Mouse (Mus musculus): ENCODE results near the gene Iqce.

Iqce gene

DNA sequence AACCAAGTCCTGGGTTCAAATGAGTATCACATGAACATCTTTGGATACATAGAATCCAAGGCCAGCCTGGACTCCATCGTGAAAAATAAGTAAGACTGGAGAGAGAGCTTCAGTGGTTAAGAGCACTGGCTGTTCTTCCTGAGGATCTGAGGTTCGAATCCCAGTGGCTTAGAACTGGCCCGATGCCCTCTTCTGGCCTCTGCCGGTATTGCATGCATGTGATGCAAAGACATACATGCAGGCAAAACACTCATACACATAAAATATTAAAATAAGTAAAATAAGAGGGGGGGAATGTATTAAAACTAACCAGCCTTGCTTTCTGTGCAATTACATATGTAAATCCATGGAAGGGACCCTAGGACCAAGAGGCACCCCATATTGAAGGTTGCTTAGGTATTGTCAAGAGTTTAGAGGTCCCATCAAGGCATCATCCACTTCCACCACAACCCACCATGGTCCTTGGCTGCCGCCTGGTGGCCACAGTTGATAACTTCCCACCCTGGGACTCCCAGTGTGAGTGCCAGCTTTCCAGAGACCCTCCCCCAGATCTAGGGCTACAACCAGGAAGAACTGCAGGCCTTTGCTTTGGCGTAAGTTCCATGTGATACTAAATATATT, 82.9 kb downstream of the Iqce start:
- no peak for ATAC-seq (ENCODE audit: insufficient number of reproducible peaks, low FRiP score, low TSS enrichment)

DNA sequence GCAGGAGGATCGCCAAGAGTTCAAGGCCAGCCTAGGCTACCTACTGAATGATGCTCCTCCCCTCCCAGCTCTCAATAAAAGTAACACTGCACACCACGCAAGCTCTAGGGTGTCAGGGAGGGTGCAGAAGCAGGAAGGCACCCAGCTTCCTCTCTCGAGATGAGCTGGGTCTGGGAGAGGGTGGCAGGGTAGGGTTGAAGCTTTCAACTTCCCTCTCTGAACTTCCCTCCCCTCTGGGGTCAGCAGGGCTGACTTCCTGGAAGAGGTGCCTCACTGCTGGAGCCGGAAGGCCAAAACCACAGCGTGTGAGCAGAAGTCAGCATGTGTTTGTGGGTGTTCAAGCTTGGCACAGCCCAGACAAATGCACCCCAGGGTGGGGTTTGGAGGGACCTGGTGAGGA, 84.5 kb downstream of the Iqce start:
- ATAC-seq (ENCODE audit: insufficient number of reproducible peaks, low FRiP score, low TSS enrichment), result no peak

- ATAC-seq (ENCODE audit: insufficient number of reproducible peaks, low FRiP score, low TSS enrichment), result no peak
Measured at GRCm38 (mm10) chr5:140616691-140617090, 85.5 kb downstream of the Iqce start.

GRCm38 (mm10) chr5:140616110-140616503, 86.1 kb downstream of the Iqce start:
- no peak for ATAC-seq (ENCODE audit: insufficient number of reproducible peaks, low FRiP score, low TSS enrichment)

DNA sequence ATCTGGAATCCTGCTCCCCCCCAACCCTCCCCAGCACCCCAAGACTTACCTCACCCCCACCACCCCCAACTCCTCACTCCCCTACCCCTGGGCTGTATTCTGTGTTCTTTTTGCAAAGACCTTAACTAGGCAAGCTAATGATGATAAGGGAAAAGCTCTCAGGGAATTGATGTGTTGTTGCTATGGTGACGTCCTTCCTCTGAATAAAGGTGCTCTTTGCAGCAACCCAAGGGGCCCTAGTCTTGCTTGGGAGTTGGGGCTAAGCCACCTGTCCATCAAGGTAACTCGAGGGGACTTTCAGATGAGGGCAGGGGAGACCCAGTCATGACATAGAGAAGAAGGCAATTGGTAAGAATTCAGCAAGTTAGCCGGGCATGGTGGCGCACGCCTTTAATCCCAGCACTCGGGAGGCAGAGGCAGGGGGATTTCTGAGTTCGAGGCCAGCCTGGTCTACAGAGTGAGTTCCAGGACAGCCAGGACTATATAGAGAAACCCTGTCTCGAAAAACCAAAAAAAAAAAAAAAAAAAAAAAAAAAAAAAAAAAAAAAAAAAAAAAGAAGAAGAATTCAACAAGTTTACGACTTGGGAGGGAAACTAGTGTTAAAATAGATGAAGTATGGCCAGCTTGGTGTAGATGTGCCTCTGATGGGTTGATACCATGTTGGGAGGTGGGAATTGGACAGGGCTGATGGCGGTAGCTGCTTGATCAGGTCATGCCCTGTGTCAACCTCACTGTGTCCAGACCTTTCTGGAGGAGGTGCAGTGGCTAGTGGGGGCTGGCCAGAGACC, 86.7 kb downstream of the Iqce start:
- ATAC-seq (ENCODE audit: insufficient number of reproducible peaks, low FRiP score, low TSS enrichment), result no peak

DNA sequence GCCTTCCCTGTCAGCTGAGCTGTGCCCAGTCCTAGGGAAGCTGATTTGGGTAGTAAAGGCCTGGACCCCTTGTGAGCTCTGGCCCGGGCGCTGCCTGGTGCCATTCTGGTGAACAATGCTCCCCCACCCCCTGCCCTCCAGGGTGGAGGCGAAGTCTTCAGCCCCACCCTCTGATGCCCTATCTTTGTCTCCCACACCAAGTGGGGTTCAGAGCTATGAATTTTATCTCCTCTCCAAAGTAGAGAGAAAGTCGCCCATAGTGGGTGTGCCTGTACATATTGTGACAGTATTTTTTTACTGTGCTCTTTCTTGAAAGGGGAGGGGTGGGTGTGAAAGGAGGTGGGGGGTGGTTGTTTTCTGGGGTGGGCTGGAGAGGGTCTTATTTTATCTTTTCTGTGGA, 87.3 kb downstream of the Iqce start:
- no peak for ATAC-seq (ENCODE audit: insufficient number of reproducible peaks, low FRiP score, low TSS enrichment)

DNA sequence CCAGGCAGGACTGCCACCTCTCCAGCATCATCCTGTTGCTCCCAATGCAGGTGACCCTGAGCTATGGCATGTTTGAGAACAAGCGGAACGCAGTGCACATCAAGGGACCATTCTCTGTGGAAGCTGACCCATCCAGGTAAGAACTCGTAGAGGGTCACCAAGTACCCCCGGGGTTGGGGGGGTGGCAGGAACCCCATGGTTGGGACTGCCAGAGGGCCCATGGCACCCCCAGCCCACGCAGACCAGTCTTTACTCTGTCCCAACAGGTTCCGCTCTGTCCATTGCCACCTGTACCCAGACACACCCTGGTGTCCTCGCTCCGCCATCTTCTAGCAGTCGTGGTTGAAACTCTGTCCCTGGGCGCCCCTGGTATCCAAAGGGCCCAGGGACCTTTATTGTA, 88.0 kb downstream of the Iqce start:
- no peak for ATAC-seq (ENCODE audit: insufficient number of reproducible peaks, low FRiP score, low TSS enrichment)

DNA sequence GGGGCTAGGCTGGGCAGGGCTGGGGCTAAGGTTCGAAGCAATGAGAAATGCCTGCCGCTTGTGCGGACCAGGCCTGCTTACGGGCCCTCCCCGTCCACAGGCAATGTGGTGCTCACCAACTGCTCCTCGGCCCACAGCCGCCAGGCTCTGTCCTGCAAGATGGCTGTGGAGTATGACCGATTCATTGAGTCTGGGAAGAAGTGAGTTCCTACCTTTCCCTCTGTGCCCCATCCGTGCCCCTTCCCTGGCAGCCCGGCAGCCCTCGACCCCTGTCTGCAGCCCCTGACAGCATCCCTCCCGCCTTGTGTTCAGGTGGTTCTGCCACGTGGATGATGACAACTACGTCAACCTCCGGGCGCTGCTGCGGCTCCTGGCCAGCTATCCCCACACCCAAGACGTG, 90.0 kb downstream of the Iqce start:
- no peak for ATAC-seq (ENCODE audit: insufficient number of reproducible peaks, low FRiP score, low TSS enrichment)
